Mouse (Mus musculus) liver, embryonic 12.5 days (tissue): ENCODE results near the gene Coq8b. TPM values are rescaled to one million over a fixed set of nuclear protein-coding genes. Genes with fewer than 3 reads are reported as not detected.
"Not testable (repeated sequence)": the region's sequence is repeated elsewhere in the genome, so short reads cannot be mapped to it uniquely, and the experiment has no call there.

Experiments used
- ATAC-seq: fragments of 200-750 bp; cut with Nextera tagmentation; 2 replicates; pipeline ENCODE4 v1.8.0; 2017; ENCODE audit warnings: moderate number of reproducible peaks, mild to moderate bottlenecking, moderate library complexity
- H3K27ac ChIP-seq: fragments of 300-500 bp; sonication (generic); 2 replicates; pipeline ENCODE4 v1.5.1; 2016; ENCODE audit warnings: mild to moderate bottlenecking
- H3K27me3 ChIP-seq: fragments of 300-500 bp; sonication (generic); replicated peaks from 2 replicates; pipeline ENCODE4 v1.6.1; 2016; ENCODE audit warnings: mild to moderate bottlenecking, moderate library complexity
- H3K36me3 ChIP-seq: fragments of 300-500 bp; sonication (generic); 2 replicates; pipeline ENCODE4 v1.6.1; 2016; ENCODE audit warnings: mild to moderate bottlenecking, moderate library complexity
- H3K4me1 ChIP-seq: fragments of 300-500 bp; sonication (generic); 2 replicates; pipeline ENCODE4 v1.6.1; 2016
- H3K4me2 ChIP-seq: fragments of 300-500 bp; sonication (generic); 2 replicates; pipeline ENCODE4 v1.6.1; 2016; ENCODE audit warnings: mild to moderate bottlenecking, moderate library complexity
- H3K4me3 ChIP-seq: fragments of 300-500 bp; sonication (generic); 2 replicates; pipeline ENCODE4 v1.5.1; 2016; ENCODE audit warnings: mild to moderate bottlenecking, moderate library complexity
- H3K9ac ChIP-seq: fragments of 300-500 bp; sonication (generic); 2 replicates; pipeline ENCODE4 v1.6.1; 2016; ENCODE audit warnings: mild to moderate bottlenecking, moderate library complexity
- H3K9me3 ChIP-seq: fragments of 300-500 bp; sonication (generic); replicated peaks from 2 replicates; pipeline ENCODE4 v1.6.1; 2016; ENCODE audit warnings: mild to moderate bottlenecking, moderate library complexity
- WGBS: fragments of 180-500 bp; shearing (Covaris S2); methylation state at CpG from one replicate; pipeline ENCODE4 v1.1.7; 2016; ENCODE audit not compliant: insufficient replicate concordance; 5-methylcytosine and 5-hydroxymethylcytosine counted together
- polyA plus RNA-seq: library from polyadenylated mRNA; unstranded; fragments of >200 nt; fragmentation: Nextera tagmentation; extraction: Ambion mirVana; gene quantifications from 2 replicates; pipeline ENCODE4 v1.2.1, GENCODE M21; 2016

Coq8b gene
- polyA plus RNA-seq, 1 experiment from 2014 or later, result 15.7 TPM

GRCm38 (mm10) chr7:27231693-27232331 lies 1.0 kb upstream of the Coq8b start:
- no peaks in the 10 kb centered on the region for H3K9me3 ChIP-seq
- no peak overlapping the region for H3K9ac ChIP-seq
- ATAC-seq, result no peak
- peak overlapping the region; percentile 89; the same call in 1 of the 2 replicates for H3K4me2 ChIP-seq
- H3K27me3 ChIP-seq, result no peaks in the 10 kb centered on the region
- no peak overlapping the region for H3K27ac ChIP-seq
- no peaks in the 10 kb centered on the region for H3K36me3 ChIP-seq
- 69% methylated on average over 7 of the region's 7 CpGs for WGBS
- no peak overlapping the region for H3K4me3 ChIP-seq
- H3K4me1 ChIP-seq, result peaks cover 50% of the 10 kb centered on the region

DNA sequence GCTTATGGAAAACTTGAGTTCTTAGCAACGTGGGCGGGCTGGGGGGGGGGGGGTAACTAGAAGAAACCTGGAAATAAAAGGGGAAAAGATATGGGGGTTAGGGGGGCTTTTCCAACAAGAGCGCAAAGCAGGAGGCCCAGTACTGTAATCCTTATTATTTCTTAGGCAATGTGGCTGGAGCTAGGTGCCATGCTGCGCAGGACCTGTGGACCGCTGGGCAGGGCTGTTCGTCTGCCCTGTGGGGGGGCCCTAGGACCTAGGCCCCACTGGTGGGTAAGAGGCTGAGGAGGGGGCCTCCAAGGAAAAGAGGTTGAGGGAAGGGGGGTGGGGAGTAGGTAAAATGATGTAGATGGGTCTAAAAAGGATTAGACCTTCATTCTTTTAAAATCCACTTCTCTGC lies 477 bp downstream of the Coq8b start:
- H3K9me3 ChIP-seq, result no peaks in the 10 kb centered on the region
- peak overlapping the region; percentile 89 for H3K4me2 ChIP-seq
- H3K27ac ChIP-seq, result peak overlapping the region; percentile 56; the same call in 1 of the 2 replicates
- peaks cover 8% of the 10 kb centered on the region; the same call in 1 of the 2 replicates for H3K36me3 ChIP-seq
- peaks cover 37% of the 10 kb centered on the region for H3K4me1 ChIP-seq
- ATAC-seq, result no peak
- H3K9ac ChIP-seq, result peak overlapping the region; percentile 71
- H3K27me3 ChIP-seq, result no peaks in the 10 kb centered on the region
- H3K4me3 ChIP-seq, result peak overlapping the region; percentile 75
- 12% methylated on average over 6 of the region's 6 CpGs for WGBS

DNA sequence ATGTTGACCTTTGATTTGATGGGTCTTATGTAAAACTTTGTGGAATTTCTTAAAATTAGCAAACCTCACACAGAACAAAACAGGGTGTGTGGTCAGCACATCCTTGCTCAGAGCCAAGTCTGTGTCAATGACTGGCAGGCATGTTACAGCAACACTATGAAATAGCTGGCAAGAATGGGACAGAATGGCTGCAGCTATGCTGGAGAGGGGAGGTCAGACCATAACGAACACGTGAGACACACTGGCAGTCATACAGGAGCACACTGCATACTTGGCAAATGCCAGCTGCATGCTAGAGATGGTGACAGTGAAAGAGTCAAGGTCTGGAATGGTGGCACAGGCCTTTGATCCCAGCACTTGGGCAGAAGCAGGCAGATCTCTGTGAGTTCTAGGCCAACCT lies 2.9 kb downstream of the Coq8b start:
- H3K4me2 ChIP-seq, result no peak overlapping the region
- H3K9ac ChIP-seq, result no peak overlapping the region
- H3K27me3 ChIP-seq, result no peaks in the 10 kb centered on the region
- ATAC-seq, result no peak
- H3K9me3 ChIP-seq, result no peaks in the 10 kb centered on the region
- WGBS, result 76% methylated on average over 2 of the region's 2 CpGs
- H3K4me3 ChIP-seq, result no peak overlapping the region
- peaks cover 22% of the 10 kb centered on the region for H3K4me1 ChIP-seq
- H3K27ac ChIP-seq, result no peak overlapping the region
- H3K36me3 ChIP-seq, result peaks cover 22% of the 10 kb centered on the region

GRCm38 (mm10) chr7:27237527-27237926 lies 4.7 kb downstream of the Coq8b start:
- 67% methylated on average over 2 of the region's 2 CpGs for WGBS
- no peak overlapping the region for H3K4me3 ChIP-seq
- no peaks in the 10 kb centered on the region for H3K9me3 ChIP-seq

GRCm38 (mm10) chr7:27238568-27238967 lies 5.7 kb downstream of the Coq8b start:
- Histone ChIP-seq H3K4me1 (peaks cover 9% of the 10 kb centered on the region), H3K9me3 (no peaks in the 10 kb centered on the region), H3K36me3 (peaks cover 37% of the 10 kb centered on the region), H3K27ac (no peak overlapping the region), H3K9ac (no peak overlapping the region), H3K27me3 (no peaks in the 10 kb centered on the region), H3K4me3 (no peak overlapping the region), H3K4me2 (no peak overlapping the region)
- WGBS, result 74% methylated on average over 5 of the region's 5 CpGs
- ATAC-seq, result no peak

More at GRCm38 (mm10) chr7:27237527-27237926, 4.7 kb downstream of the Coq8b start:
- Histone ChIP-seq H3K27ac (no peak overlapping the region), H3K4me1 (peaks cover 13% of the 10 kb centered on the region), H3K4me2 (no peak overlapping the region), H3K27me3 (no peaks in the 10 kb centered on the region), H3K9ac (no peak overlapping the region), H3K36me3 (peaks cover 31% of the 10 kb centered on the region)
- no peak for ATAC-seq

- no peaks in the 10 kb centered on the region for H3K9me3 ChIP-seq
- no peak for ATAC-seq
- H3K27me3 ChIP-seq, result no peaks in the 10 kb centered on the region
- H3K4me1 ChIP-seq, result no peaks in the 10 kb centered on the region
- H3K36me3 ChIP-seq, result peaks cover 44% of the 10 kb centered on the region
- H3K9ac ChIP-seq, result no peak overlapping the region; the same call in 1 of the 2 replicates
- no peak overlapping the region for H3K4me3 ChIP-seq
- WGBS, result 70% methylated on average over 8 of the region's 8 CpGs
- no peak overlapping the region for H3K27ac ChIP-seq
- no peak overlapping the region for H3K4me2 ChIP-seq
Observed at GRCm38 (mm10) chr7:27243211-27243610, 10.4 kb downstream of the Coq8b start.

- not testable (repeated sequence) for H3K27me3 ChIP-seq, H3K9me3 ChIP-seq, H3K4me1 ChIP-seq, ATAC-seq, H3K4me2 ChIP-seq, H3K4me3 ChIP-seq, H3K9ac ChIP-seq, H3K27ac ChIP-seq
- peaks cover 39% of the 10 kb centered on the region for H3K36me3 ChIP-seq
- WGBS, result 65% methylated on average over 2 of the region's 2 CpGs
Observed at GRCm38 (mm10) chr7:27244088-27244487, 11.3 kb downstream of the Coq8b start.

DNA sequence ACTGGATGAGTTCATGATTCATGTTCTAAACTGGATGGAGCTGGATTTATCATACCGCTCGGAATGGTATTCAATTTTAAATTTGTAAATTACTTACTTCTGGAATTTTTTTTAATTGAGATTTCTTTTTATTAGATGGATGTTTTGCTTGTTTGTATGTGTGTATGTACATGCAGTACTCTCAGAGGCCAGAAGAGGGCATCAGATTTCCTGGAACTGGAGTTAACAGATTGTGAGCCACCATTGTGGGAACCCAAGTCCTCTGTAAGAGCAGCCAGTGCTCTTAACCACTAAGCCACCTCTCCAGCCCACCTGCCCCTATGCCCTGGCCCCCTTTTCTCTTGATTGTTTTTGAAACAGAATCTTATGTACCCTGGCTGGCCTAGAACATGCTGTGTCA lies 16.3 kb downstream of the Coq8b start:
- ATAC-seq, result no peak
- H3K9me3 ChIP-seq, result no peaks in the 10 kb centered on the region
- no peak overlapping the region for H3K4me3 ChIP-seq
- H3K4me2 ChIP-seq, result no peak overlapping the region
- 69% methylated on average over 2 of the region's 2 CpGs for WGBS
- H3K36me3 ChIP-seq, result peaks cover 22% of the 10 kb centered on the region; the same call in 1 of the 2 replicates
- peaks cover 14% of the 10 kb centered on the region; the same call in 1 of the 2 replicates for H3K4me1 ChIP-seq
- H3K27ac ChIP-seq, result no peak overlapping the region
- H3K27me3 ChIP-seq, result no peaks in the 10 kb centered on the region
- no peak overlapping the region for H3K9ac ChIP-seq

DNA sequence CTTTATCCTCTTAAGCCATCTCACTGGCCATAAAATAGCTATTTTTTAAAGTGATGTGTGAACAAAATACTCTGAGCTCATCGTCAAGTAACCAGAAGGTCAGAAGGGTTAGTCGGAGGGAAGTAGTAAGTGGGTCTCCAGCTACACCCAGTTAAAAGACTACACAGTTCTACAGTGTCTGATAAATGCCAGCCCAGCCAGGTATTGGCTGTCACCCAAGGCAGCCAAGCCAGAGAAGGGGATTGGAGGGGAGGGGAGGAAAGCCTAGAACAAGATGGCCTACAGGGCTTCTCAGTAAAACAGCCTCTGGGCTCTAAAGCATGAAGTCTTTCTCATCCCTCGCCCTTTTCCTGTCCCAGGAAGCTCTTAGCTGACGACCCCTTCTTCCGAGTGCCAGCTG lies 17.1 kb downstream of the Coq8b start:
- H3K9me3 ChIP-seq, result no peaks in the 10 kb centered on the region
- H3K27ac ChIP-seq, result no peak overlapping the region
- no peak for ATAC-seq
- H3K9ac ChIP-seq, result no peak overlapping the region
- no peaks in the 10 kb centered on the region for H3K27me3 ChIP-seq
- no peak overlapping the region for H3K4me3 ChIP-seq
- peaks cover 22% of the 10 kb centered on the region; the same call in 1 of the 2 replicates for H3K36me3 ChIP-seq
- 77% methylated on average over 5 of the region's 5 CpGs for WGBS
- H3K4me2 ChIP-seq, result no peak overlapping the region
- H3K4me1 ChIP-seq, result peaks cover 22% of the 10 kb centered on the region

- H3K27ac ChIP-seq, result peak overlapping the region; percentile 53
- WGBS, result 56% methylated on average over 6 of the region's 6 CpGs
Observed at GRCm38 (mm10) chr7:27251946-27252345, 19.1 kb downstream of the Coq8b start.

DNA sequence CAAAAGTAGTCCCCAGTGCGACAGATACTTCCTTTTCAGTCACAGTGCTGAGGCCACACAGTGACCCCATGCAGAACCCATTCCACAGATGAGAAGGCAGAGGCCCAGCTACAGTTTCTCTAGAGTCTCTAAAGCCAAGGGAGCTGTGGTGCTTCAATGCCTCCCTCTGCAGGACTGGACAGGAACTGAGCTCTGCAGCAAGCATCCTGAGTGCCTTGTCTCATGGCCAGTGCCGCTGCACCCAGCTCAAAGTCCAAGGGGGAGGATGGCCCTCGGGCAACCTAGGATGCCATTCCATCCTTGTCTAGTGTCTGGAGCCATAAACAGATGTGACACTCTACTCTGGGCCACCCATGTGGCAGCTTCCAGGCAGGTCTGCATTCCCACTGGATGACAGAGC lies 22.9 kb downstream of the Coq8b start:
- no peak overlapping the region for H3K9ac ChIP-seq
- no peak overlapping the region for H3K27ac ChIP-seq
- H3K4me2 ChIP-seq, result no peak overlapping the region
- peaks cover 9% of the 10 kb centered on the region; the same call in 1 of the 2 replicates for H3K27me3 ChIP-seq
- WGBS, result 66% methylated on average over 3 of the region's 3 CpGs
- peaks cover 68% of the 10 kb centered on the region for H3K4me1 ChIP-seq
- H3K36me3 ChIP-seq, result peaks cover 4% of the 10 kb centered on the region; the same call in 1 of the 2 replicates
- no peak overlapping the region for H3K4me3 ChIP-seq
- no peaks in the 10 kb centered on the region for H3K9me3 ChIP-seq
- ATAC-seq, result no peak

More at GRCm38 (mm10) chr7:27251946-27252345, 19.1 kb downstream of the Coq8b start:
- peaks cover 11% of the 10 kb centered on the region; the same call in 1 of the 2 replicates for H3K36me3 ChIP-seq
- H3K9ac ChIP-seq, result no peak overlapping the region
- H3K4me3 ChIP-seq, result 0 out of 2 replicates have a peak overlapping the region, but pooled peaks have one; percentile 2
- H3K9me3 ChIP-seq, result no peaks in the 10 kb centered on the region
- H3K4me1 ChIP-seq, result peaks cover 42% of the 10 kb centered on the region
- no peaks in the 10 kb centered on the region for H3K27me3 ChIP-seq
- H3K4me2 ChIP-seq, result peak overlapping the region; percentile 17; the same call in 1 of the 2 replicates
- ATAC-seq, result peak; percentile 82

DNA sequence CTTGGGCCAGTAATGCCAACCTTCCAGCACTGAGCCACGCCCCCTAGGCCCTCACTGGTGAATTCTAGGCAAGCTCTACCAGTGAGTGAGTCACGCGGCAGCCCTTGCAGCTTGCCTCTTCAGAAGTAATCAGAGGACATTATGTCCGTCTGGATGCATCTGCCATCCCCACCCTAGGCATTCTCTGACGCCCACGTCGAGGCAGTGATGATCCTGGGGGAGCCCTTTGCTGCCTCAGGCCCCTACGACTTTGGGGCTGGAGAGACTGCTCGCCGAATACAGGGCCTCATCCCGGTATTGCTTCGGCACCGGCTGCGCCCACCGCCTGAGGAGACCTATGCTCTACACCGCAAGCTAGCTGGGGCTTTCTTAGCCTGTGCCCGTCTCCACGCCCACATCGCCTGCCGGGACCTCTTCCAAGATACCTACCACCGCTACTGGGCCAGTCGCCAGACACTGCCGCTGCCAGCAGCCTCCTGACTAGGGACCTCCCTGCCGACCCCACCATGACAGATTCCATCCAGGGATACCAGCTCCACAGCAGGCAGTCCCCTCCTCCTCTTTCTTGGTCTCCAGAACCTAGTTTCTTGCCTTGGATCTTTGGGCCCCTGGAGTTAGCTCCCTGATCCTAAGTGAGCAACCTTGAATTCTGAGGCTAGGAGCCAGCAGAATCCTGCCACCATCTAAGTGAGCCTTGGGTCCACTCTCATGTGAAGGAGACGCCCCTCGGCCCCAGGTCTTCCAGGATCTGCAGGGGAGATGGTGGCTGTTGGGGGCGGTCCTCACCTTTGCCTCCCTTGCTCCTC lies 24.4 kb downstream of the Coq8b start:
- peak overlapping the region; percentile 86 for H3K9ac ChIP-seq
- ATAC-seq, result no peak
- H3K27me3 ChIP-seq, result peaks cover 9% of the 10 kb centered on the region; the same call in 1 of the 2 replicates
- no peaks in the 10 kb centered on the region for H3K9me3 ChIP-seq
- H3K4me1 ChIP-seq, result peaks cover 56% of the 10 kb centered on the region
- H3K36me3 ChIP-seq, result peaks cover 4% of the 10 kb centered on the region; the same call in 1 of the 2 replicates
- H3K4me3 ChIP-seq, result peak overlapping the region; percentile 74; the same call in 1 of the 2 replicates
- H3K27ac ChIP-seq, result peak overlapping the region; percentile 70
- peak overlapping the region; percentile 99 for H3K4me2 ChIP-seq
- 55% methylated on average over 27 of the region's 27 CpGs for WGBS
